Mouse (Mus musculus): ENCODE measurements around the gene Tmem252. TPM values are rescaled to one million over a fixed set of nuclear protein-coding genes. Genes with fewer than 3 reads are reported as not detected.

Tmem252 gene
- 0.85 and 1.0 TPM in 2 replicates for polyA plus RNA-seq (2014; fragmentation: Nextera tagmentation; extraction: Ambion mirVana)

DNA sequence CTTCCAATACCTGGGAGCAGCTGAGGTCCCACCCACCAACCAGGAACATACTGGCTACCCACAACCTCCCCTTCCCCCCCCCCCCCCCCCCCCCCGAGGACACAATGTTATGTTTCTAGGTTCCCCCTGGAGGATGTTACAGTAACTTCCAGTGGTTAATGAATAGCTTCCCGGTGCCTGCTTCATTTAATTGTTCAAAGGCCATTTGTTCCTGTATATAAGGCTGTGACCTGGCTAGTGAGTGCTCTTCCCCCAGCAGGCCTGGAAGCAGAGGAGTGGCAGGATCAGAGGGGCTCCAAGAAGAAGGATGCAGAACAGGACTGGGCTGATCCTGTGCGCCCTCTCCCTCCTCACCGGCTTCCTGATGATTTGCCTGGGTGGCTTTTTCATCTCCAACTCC is at the start of gene Tmem252:
Tmem252 (plus strand) TSS at position 247 of the 400 bp plus-strand sequence.
- peaks cover 6% of the 10 kb centered on the region; the same call in 1 of the 2 replicates for H3K4me1 ChIP-seq (ENCODE audit: control insufficient read depth, insufficient read depth, low read length)
- ATAC-seq (ENCODE audit: insufficient number of reproducible peaks, low FRiP score, low TSS enrichment, low read depth) = no peak
- no peaks in the 10 kb centered on the region for H3K27me3 ChIP-seq (ENCODE audit: control insufficient read depth, insufficient read depth, low read length)
- no peak within 1 kb of the TSS for H3K4me3 ChIP-seq (ENCODE audit: low read depth, low read length)
- 59% methylated on average over 3 of the region's 4 CpGs for WGBS
- H3K9ac ChIP-seq (ENCODE audit: low read length) = no peak within 1 kb of the TSS
- H3K9me3 ChIP-seq (ENCODE audit: control insufficient read depth, low read length) = no peaks in the 10 kb centered on the region
- no peak within 1 kb of the TSS for H3K27ac ChIP-seq (replicated peaks; ENCODE audit: low read depth, low read length)
- no peak within 1 kb of the TSS for H3K4me2 ChIP-seq (ENCODE audit: low read depth, severe bottlenecking)
- DNase-seq (ENCODE audit: low spot score) = no peak
- no peaks in the 10 kb centered on the region for H3K36me3 ChIP-seq (ENCODE audit: control insufficient read depth, insufficient read depth, low read length)

DNA sequence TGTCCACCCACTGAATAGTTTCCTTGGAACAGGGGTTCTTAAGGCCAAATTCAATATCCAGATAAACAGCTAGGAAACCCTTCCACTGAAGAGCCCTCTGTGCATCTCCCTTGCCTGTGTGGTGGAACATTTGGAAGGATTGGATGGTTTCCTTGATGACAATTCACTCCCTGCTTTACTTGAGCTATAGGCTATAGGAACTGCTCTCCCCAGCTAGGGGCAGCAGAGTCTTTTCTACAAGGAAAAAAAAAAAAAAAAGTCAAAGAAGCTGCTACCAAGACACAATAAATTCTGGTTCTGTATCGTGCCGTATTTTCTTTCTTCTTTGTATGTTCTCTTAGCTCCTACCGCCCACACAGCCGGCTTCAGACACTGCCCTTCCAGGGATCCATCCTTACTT is 45.8 kb upstream of the Tmem252 start:
- Histone ChIP-seq H3K27me3 (ENCODE audit: control insufficient read depth, insufficient read depth, low read length) (no peaks in the 10 kb centered on the region), H3K9me3 (ENCODE audit: control insufficient read depth, low read length) (no peaks in the 10 kb centered on the region), H3K27ac (replicated peaks; ENCODE audit: low read depth, low read length) (no peak overlapping the region), H3K36me3 (ENCODE audit: control insufficient read depth, insufficient read depth, low read length) (no peaks in the 10 kb centered on the region), H3K9ac (ENCODE audit: low read length) (no peak overlapping the region), H3K4me3 (ENCODE audit: low read depth, low read length) (no peak overlapping the region), H3K4me1 (ENCODE audit: control insufficient read depth, insufficient read depth, low read length) (no peaks in the 10 kb centered on the region), H3K4me2 (ENCODE audit: low read depth, severe bottlenecking) (no peak overlapping the region)
- no peak for ATAC-seq (ENCODE audit: insufficient number of reproducible peaks, low FRiP score, low TSS enrichment, low read depth)
- no peak for DNase-seq (ENCODE audit: low spot score)
- 87% methylated on average over 4 of the region's 4 CpGs for WGBS

DNA sequence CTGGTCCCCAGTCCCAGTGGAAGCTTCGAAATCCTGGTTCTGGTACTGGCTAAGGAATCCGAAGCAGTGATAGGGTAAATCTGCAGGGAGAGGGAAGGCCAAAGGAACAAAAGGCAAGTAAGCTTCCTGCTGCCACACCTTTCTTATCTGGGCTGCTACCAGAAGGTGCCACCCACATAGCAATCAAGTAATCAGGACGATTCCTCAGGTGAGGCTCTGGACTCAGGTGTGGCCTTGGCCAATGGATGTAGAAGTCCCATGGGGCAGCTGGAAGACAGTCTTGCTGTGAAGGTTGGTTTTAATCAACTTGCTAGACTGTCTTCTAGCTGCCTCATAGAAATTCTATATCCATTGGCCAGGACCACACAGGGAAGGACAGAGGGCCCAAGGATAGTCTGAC is 40.8 kb upstream of the Tmem252 start:
- 81% methylated on average over 3 of the region's 3 CpGs for WGBS
- H3K27me3 ChIP-seq (ENCODE audit: control insufficient read depth, insufficient read depth, low read length) = no peaks in the 10 kb centered on the region

DNA sequence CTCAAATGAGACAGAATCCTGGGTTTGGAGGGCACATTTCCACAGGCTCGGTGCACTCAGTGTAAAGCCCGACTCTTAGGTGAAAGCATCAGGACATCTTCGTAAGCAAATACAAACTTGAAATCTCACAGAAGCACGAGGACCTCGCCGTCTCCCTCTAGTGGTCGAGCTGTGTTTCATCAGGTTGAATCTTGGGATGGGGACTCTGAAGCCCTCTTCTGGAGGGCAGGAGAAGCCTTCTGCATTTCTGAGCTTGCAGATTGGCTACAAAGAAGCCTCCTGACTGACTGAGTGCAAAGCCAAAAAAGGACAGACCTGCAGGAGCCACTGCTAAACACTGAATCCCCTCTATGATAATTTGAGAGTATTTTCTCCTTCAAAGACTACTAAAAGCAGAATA is 39.2 kb upstream of the Tmem252 start:
- Histone ChIP-seq H3K4me2 (ENCODE audit: low read depth, severe bottlenecking) (no peak overlapping the region), H3K4me1 (ENCODE audit: control insufficient read depth, insufficient read depth, low read length) (no peaks in the 10 kb centered on the region), H3K27me3 (ENCODE audit: control insufficient read depth, insufficient read depth, low read length) (no peaks in the 10 kb centered on the region), H3K4me3 (ENCODE audit: low read depth, low read length) (no peak overlapping the region), H3K9me3 (ENCODE audit: control insufficient read depth, low read length) (no peaks in the 10 kb centered on the region), H3K36me3 (ENCODE audit: control insufficient read depth, insufficient read depth, low read length) (no peaks in the 10 kb centered on the region), H3K9ac (ENCODE audit: low read length) (no peak overlapping the region), H3K27ac (replicated peaks; ENCODE audit: low read depth, low read length) (no peak overlapping the region)
- WGBS = 10% methylated on average over 7 of the region's 7 CpGs
- peak; percentile 86 for DNase-seq (ENCODE audit: low spot score)
- ATAC-seq (ENCODE audit: insufficient number of reproducible peaks, low FRiP score, low TSS enrichment, low read depth) = no peak

More for the DNA sequence above, 40.8 kb upstream of the Tmem252 start:
- H3K4me2 ChIP-seq (ENCODE audit: low read depth, severe bottlenecking) = no peak overlapping the region
- ATAC-seq (ENCODE audit: insufficient number of reproducible peaks, low FRiP score, low TSS enrichment, low read depth) (no peak), DNase-seq (ENCODE audit: low spot score) (no peak)
- no peaks in the 10 kb centered on the region for H3K9me3 ChIP-seq (ENCODE audit: control insufficient read depth, low read length)
- no peaks in the 10 kb centered on the region for H3K4me1 ChIP-seq (ENCODE audit: control insufficient read depth, insufficient read depth, low read length)
- no peak overlapping the region for H3K9ac ChIP-seq (ENCODE audit: low read length)
- H3K27ac ChIP-seq (replicated peaks; ENCODE audit: low read depth, low read length) = no peak overlapping the region
- H3K4me3 ChIP-seq (ENCODE audit: low read depth, low read length) = no peak overlapping the region
- no peaks in the 10 kb centered on the region for H3K36me3 ChIP-seq (ENCODE audit: control insufficient read depth, insufficient read depth, low read length)

DNA sequence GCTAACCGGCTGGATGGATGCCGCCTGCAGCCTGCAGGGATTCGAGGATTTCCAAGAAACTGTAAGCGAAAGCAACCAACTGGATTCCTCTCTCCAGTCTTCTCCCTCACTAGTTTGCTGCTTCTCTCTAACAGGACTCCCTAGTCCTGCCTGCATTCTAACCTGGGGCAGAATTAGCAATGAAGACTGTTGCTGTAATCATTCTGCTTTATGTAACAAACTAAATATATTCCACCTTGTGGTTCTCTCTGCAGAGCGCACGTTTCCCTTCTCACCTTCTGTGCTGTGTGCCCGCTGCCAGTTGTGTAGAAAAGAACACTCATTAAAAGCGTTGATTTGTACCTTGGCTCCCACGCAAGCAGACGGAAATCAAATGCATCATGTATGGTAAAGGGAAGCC is 37.2 kb upstream of the Tmem252 start:
- no peak overlapping the region for H3K4me2 ChIP-seq (ENCODE audit: low read depth, severe bottlenecking)
- no peaks in the 10 kb centered on the region for H3K9me3 ChIP-seq (ENCODE audit: control insufficient read depth, low read length)
- no peak overlapping the region for H3K27ac ChIP-seq (replicated peaks; ENCODE audit: low read depth, low read length)
- 77% methylated on average over 10 of the region's 10 CpGs for WGBS
- no peaks in the 10 kb centered on the region for H3K27me3 ChIP-seq (ENCODE audit: control insufficient read depth, insufficient read depth, low read length)
- no peaks in the 10 kb centered on the region for H3K36me3 ChIP-seq (ENCODE audit: control insufficient read depth, insufficient read depth, low read length)
- H3K4me1 ChIP-seq (ENCODE audit: control insufficient read depth, insufficient read depth, low read length) = no peaks in the 10 kb centered on the region
- no peak overlapping the region for H3K4me3 ChIP-seq (ENCODE audit: low read depth, low read length)
- ATAC-seq (ENCODE audit: insufficient number of reproducible peaks, low FRiP score, low TSS enrichment, low read depth) = no peak
- DNase-seq (ENCODE audit: low spot score) = no peak
- no peak overlapping the region for H3K9ac ChIP-seq (ENCODE audit: low read length)

DNA sequence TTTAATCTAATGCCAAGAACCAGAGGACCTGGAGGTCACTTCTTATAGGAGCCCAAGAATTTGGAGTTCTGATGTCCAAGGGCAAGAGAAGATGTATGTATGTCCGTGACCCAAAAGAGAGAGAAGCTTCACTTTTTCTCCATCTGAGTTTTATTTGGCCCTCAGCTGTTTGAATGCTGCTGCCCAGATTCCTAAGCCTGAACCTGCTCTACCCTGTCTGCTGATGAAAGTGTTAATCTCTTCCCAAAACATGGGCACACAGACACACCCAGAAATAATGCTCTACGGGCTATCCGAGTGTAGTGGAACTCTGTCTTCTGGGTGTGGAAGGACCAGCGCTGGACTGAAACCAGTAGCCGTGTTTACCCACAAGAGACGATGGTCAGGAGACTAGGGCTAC is 35.8 kb upstream of the Tmem252 start:
- no peak overlapping the region for H3K27ac ChIP-seq (replicated peaks; ENCODE audit: low read depth, low read length)
- no peak overlapping the region for H3K9ac ChIP-seq (ENCODE audit: low read length)
- no peaks in the 10 kb centered on the region for H3K27me3 ChIP-seq (ENCODE audit: control insufficient read depth, insufficient read depth, low read length)
- 92% methylated on average over 6 of the region's 6 CpGs for WGBS
- H3K9me3 ChIP-seq (ENCODE audit: control insufficient read depth, low read length) = no peaks in the 10 kb centered on the region
- no peak overlapping the region for H3K4me2 ChIP-seq (ENCODE audit: low read depth, severe bottlenecking)
- no peaks in the 10 kb centered on the region for H3K4me1 ChIP-seq (ENCODE audit: control insufficient read depth, insufficient read depth, low read length)
- H3K4me3 ChIP-seq (ENCODE audit: low read depth, low read length) = no peak overlapping the region
- DNase-seq (ENCODE audit: low spot score) (no peak), ATAC-seq (ENCODE audit: insufficient number of reproducible peaks, low FRiP score, low TSS enrichment, low read depth) (no peak)
- no peaks in the 10 kb centered on the region for H3K36me3 ChIP-seq (ENCODE audit: control insufficient read depth, insufficient read depth, low read length)

DNA sequence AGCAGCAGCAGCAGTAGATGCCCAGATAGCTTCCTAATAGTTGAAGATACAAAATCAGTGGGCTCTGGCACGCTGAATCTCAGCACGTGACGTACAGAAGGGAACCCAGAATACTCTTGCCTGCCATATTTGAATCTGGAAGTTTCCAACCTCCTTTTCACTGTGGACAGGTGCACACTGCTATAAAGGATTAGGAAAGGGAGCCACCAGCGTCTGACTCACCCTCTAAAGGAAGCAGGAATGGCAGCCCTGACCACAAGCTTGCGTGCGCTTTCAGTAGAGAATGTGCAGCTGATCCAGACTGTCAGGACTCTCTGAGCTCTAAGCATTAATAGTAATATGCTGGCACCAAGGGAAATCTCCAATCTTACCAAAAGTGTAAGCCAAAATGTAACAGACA is 32.8 kb upstream of the Tmem252 start:
- no peaks in the 10 kb centered on the region for H3K36me3 ChIP-seq (ENCODE audit: control insufficient read depth, insufficient read depth, low read length)

DNA sequence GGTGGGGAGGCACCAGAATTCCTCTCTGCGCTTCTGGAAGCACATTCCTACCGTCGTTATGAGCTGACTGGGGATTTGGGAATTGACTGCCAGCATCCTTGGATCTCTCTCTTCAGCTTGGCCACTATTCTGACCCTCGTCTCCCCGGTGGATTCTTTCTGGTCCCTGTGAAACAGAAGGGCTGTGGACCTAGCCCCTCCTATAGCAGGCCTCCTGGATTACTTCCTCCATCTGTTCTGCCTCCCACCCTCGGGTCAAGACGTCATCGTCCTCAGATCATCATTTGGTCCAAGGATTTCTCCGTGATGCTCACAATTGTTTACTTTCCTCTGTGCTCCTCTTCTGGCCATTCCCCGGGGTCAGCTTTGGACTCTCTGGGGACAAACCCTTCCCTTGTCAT is 28.8 kb upstream of the Tmem252 start:
- no peak for ATAC-seq (ENCODE audit: insufficient number of reproducible peaks, low FRiP score, low TSS enrichment, low read depth)
- Histone ChIP-seq H3K9ac (ENCODE audit: low read length) (no peak overlapping the region), H3K4me1 (ENCODE audit: control insufficient read depth, insufficient read depth, low read length) (0 out of 2 replicates have a peak, but pooled peaks cover 7% of the 10 kb centered on the region), H3K27ac (replicated peaks; ENCODE audit: low read depth, low read length) (no peak overlapping the region), H3K9me3 (ENCODE audit: control insufficient read depth, low read length) (no peaks in the 10 kb centered on the region), H3K36me3 (ENCODE audit: control insufficient read depth, insufficient read depth, low read length) (no peaks in the 10 kb centered on the region), H3K27me3 (ENCODE audit: control insufficient read depth, insufficient read depth, low read length) (no peaks in the 10 kb centered on the region), H3K4me3 (ENCODE audit: low read depth, low read length) (no peak overlapping the region), H3K4me2 (ENCODE audit: low read depth, severe bottlenecking) (no peak overlapping the region)
- no peak for DNase-seq (ENCODE audit: low spot score)
- 78% methylated on average over 10 of the region's 10 CpGs for WGBS

More for the DNA sequence above, 32.8 kb upstream of the Tmem252 start:
- H3K27ac ChIP-seq (replicated peaks; ENCODE audit: low read depth, low read length) = no peak overlapping the region
- no peak for DNase-seq (ENCODE audit: low spot score)
- H3K9ac ChIP-seq (ENCODE audit: low read length) = no peak overlapping the region
- WGBS = 91% methylated on average over 6 of the region's 6 CpGs
- no peak overlapping the region for H3K4me3 ChIP-seq (ENCODE audit: low read depth, low read length)
- no peaks in the 10 kb centered on the region for H3K9me3 ChIP-seq (ENCODE audit: control insufficient read depth, low read length)
- 0 out of 2 replicates have a peak, but pooled peaks cover 4% of the 10 kb centered on the region for H3K4me1 ChIP-seq (ENCODE audit: control insufficient read depth, insufficient read depth, low read length)
- no peak for ATAC-seq (ENCODE audit: insufficient number of reproducible peaks, low FRiP score, low TSS enrichment, low read depth)
- H3K27me3 ChIP-seq (ENCODE audit: control insufficient read depth, insufficient read depth, low read length) = no peaks in the 10 kb centered on the region
- no peak overlapping the region for H3K4me2 ChIP-seq (ENCODE audit: low read depth, severe bottlenecking)

DNA sequence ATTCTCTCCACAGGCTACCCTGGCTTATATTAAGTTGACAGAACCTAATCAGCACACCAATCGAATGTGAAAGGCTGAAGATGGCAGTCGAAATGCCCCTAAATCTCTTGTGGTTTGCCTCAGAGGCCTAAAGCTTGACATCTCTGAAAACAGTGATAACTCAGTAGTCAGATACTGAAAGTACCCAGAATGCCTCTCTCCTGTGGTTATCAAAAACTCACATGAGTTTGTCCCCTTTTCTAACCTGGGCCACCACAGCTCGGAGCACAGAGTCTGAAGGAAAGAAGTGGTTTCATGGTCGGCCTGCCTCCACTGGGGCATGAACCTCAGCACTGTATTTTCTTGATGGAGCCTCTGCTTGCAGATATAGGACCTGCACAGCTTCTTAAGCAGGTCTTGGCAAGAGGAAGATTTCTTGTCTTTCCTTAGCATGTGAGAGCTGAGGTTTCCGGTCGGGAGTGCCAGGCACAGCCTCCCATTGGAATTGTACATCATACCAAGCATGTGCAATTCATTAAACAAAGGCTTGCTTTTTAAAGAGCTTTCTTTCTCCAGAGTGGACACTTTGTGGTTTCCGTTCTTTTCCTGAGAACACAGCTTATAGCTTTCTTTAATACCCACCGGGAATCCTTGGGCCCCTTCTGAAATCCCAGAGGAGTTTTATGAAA is 27.5 kb upstream of the Tmem252 start:
- Histone ChIP-seq H3K9ac (ENCODE audit: low read length) (no peak overlapping the region), H3K4me2 (ENCODE audit: low read depth, severe bottlenecking) (no peak overlapping the region), H3K27me3 (ENCODE audit: control insufficient read depth, insufficient read depth, low read length) (no peaks in the 10 kb centered on the region), H3K9me3 (ENCODE audit: control insufficient read depth, low read length) (no peaks in the 10 kb centered on the region), H3K27ac (replicated peaks; ENCODE audit: low read depth, low read length) (no peak overlapping the region), H3K36me3 (ENCODE audit: control insufficient read depth, insufficient read depth, low read length) (no peaks in the 10 kb centered on the region), H3K4me1 (ENCODE audit: control insufficient read depth, insufficient read depth, low read length) (0 out of 2 replicates have a peak, but pooled peaks cover 7% of the 10 kb centered on the region), H3K4me3 (ENCODE audit: low read depth, low read length) (no peak overlapping the region)
- no peak for DNase-seq (ENCODE audit: low spot score)
- no peak for ATAC-seq (ENCODE audit: insufficient number of reproducible peaks, low FRiP score, low TSS enrichment, low read depth)
- 65% methylated on average over 8 of the region's 8 CpGs for WGBS
